Mouse (Mus musculus) limb, embryonic 13.5 days (tissue): ENCODE data around the gene Zan. TPM values are rescaled to one million over a fixed set of nuclear protein-coding genes. Genes with fewer than 3 reads are reported as not detected.
A peak's percentile ranks its signal among the peaks of the same experiment; 100 is the strongest.
"Not testable (repeated sequence)": the region's sequence is repeated elsewhere in the genome, so short reads cannot be mapped to it uniquely, and the experiment has no call there.

Experiments
- ATAC-seq: fragments of 200-750 bp; cut with Nextera tagmentation; 2 replicates; pipeline ENCODE4 v1.8.0; 2017; ENCODE audit warnings: low read depth, moderate number of reproducible peaks, moderate TSS enrichment; ENCODE audit not compliant: low FRiP score
- H3K27ac ChIP-seq: fragments of 300-500 bp; sonication (generic); 2 replicates; pipeline ENCODE4 v1.5.1; 2015; ENCODE audit warnings: inconsistent platforms, mild to moderate bottlenecking, moderate library complexity
- H3K27me3 ChIP-seq: fragments of 300-500 bp; sonication (generic); 2 replicates; pipeline ENCODE4 v1.6.1; 2015; ENCODE audit warnings: mild to moderate bottlenecking, inconsistent platforms
- H3K36me3 ChIP-seq: fragments of 300-500 bp; sonication (generic); 2 replicates; pipeline ENCODE4 v1.6.1; 2015; ENCODE audit warnings: inconsistent platforms, mild to moderate bottlenecking, moderate library complexity
- H3K4me1 ChIP-seq: fragments of 300-500 bp; sonication (generic); 2 replicates; pipeline ENCODE4 v1.6.1; 2015; ENCODE audit warnings: inconsistent platforms
- H3K4me2 ChIP-seq: fragments of 300-500 bp; sonication (generic); replicated peaks from 2 replicates; pipeline ENCODE4 v1.6.1; 2015; ENCODE audit warnings: inconsistent platforms, mild to moderate bottlenecking, moderate library complexity
- H3K4me3 ChIP-seq: fragments of 300-500 bp; sonication (generic); 2 replicates; pipeline ENCODE4 v1.5.1; 2015; ENCODE audit warnings: moderate library complexity, mild to moderate bottlenecking, inconsistent platforms
- H3K9ac ChIP-seq: fragments of 300-500 bp; sonication (generic); 2 replicates; pipeline ENCODE4 v1.6.1; 2015; ENCODE audit warnings: mild to moderate bottlenecking, inconsistent platforms
- H3K9me3 ChIP-seq: fragments of 300-500 bp; sonication (generic); 2 replicates; pipeline ENCODE4 v1.6.1; 2016; ENCODE audit warnings: inconsistent platforms
- WGBS: fragments of 180-500 bp; shearing (Covaris S2); methylation state at CpG from one replicate; pipeline ENCODE4 v1.1.7; 2015; 5-methylcytosine and 5-hydroxymethylcytosine counted together
- polyA plus RNA-seq: library from polyadenylated mRNA; unstranded; fragments of >200 nt; fragmentation: Nextera tagmentation; extraction: Ambion mirVana; gene quantifications from 2 replicates; pipeline ENCODE4 v1.2.1, GENCODE M21; 2015

Gene Zan
- polyA plus RNA-seq, 1 experiment from 2014 or later = 0.05 TPM

GRCm38 (mm10) chr5:137445536-137445935 lies 31.3 kb downstream of the Zan start:
- Histone ChIP-seq H3K27ac (no peak overlapping the region), H3K36me3 (no peaks in the 10 kb centered on the region), H3K4me1 (no peaks in the 10 kb centered on the region), H3K9ac (no peak overlapping the region), H3K4me3 (no peak overlapping the region), H3K27me3 (no peaks in the 10 kb centered on the region), H3K9me3 (no peaks in the 10 kb centered on the region), H3K4me2 (no peak overlapping the region)
- ATAC-seq = no peak

DNA sequence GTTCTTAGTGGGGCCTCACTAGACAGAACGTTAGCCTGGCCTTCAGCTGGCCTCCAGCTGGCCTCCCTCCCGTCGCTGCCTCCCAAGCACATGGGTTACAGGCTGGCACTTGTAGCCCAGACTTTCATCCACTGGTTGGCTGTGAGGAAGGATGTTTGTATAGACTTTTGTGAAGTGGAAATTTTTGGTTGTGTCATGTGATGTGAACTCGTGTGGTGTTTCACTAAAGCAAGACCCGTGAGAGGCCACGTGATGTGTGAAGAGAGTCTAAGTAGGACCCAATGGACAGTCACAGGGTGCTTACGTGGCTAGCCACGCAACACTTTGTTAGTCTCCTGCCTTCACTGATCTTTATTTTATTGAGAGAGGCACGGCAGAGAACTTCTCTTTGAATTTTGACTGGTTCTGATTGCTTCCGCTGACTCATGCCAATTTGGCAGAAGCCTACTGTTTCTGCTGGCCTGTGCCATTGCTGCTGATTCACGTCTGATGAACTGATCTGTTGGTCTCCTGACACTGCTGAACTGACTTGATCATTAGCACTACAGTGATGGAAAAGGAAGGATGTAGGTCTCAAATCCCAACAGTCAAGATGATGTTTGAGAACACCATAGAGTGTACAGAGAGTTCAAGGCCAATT lies 36.5 kb downstream of the Zan start:
- no peak overlapping the region for H3K4me3 ChIP-seq
- H3K27me3 ChIP-seq = no peaks in the 10 kb centered on the region
- H3K9ac ChIP-seq = no peak overlapping the region
- ATAC-seq = no peak
- no peaks in the 10 kb centered on the region for H3K9me3 ChIP-seq
- H3K4me1 ChIP-seq = no peaks in the 10 kb centered on the region
- no peaks in the 10 kb centered on the region for H3K36me3 ChIP-seq
- no peak overlapping the region for H3K27ac ChIP-seq
- H3K4me2 ChIP-seq = no peak overlapping the region
- WGBS = 86% methylated on average over 11 of the region's 11 CpGs

DNA sequence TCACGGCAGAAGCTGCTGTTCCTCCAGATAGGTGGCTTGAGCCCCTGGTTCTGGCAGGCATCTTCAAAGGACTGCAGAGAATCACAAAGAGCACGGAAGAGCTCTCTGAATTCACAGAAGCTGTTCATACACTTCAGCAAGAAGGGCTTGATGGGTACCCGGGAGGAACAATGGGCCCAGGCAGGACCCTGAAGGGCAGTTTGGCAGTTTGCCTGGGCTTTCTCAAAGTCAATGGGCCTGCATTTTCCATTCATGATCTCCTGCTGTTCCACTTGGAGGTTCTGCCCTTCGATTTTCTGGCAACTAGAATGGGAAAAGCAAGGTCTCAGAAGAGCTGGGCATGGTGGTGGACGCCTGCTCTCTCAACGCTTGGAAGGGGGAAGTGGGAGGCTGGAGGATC lies 43.0 kb downstream of the Zan start:
- H3K36me3 ChIP-seq = no peaks in the 10 kb centered on the region
- H3K27ac ChIP-seq = no peak overlapping the region
- WGBS = 68% methylated on average over 6 of the region's 6 CpGs
- H3K4me1 ChIP-seq = no peaks in the 10 kb centered on the region
- no peaks in the 10 kb centered on the region for H3K27me3 ChIP-seq
- ATAC-seq = no peak
- no peak overlapping the region for H3K4me3 ChIP-seq
- H3K4me2 ChIP-seq = no peak overlapping the region
- no peak overlapping the region for H3K9ac ChIP-seq
- no peaks in the 10 kb centered on the region for H3K9me3 ChIP-seq

GRCm38 (mm10) chr5:137430402-137430801 lies 46.5 kb downstream of the Zan start:
- not testable (repeated sequence) for H3K4me2 ChIP-seq, H3K27ac ChIP-seq, H3K27me3 ChIP-seq, H3K9me3 ChIP-seq, H3K4me1 ChIP-seq, ATAC-seq, H3K9ac ChIP-seq, H3K4me3 ChIP-seq, H3K36me3 ChIP-seq
- WGBS = 82% methylated on average over 4 of the region's 4 CpGs

DNA sequence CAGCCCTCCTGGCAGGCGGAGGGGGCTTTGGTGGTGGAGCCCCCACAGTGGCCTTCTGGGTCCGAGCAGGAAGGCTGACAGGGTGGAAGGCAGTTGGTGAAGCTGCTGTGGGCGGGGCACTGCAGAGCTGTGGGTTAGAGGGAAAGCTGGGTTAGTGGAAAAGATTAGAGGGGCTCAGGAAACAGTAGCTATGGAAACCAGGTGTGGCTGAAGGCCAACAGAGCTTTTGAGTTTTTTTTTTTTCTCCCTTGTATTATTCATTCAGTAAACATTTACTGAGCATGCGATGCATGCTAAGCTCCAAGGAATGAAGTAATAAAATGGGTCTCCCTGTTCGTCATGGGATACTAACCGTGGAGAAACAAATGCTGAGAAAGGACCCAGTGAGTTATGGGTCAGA lies 51.2 kb downstream of the Zan start:
- no peaks in the 10 kb centered on the region for H3K27me3 ChIP-seq
- H3K36me3 ChIP-seq = no peaks in the 10 kb centered on the region
- no peak overlapping the region for H3K9ac ChIP-seq
- 45% methylated on average over 6 of the region's 6 CpGs for WGBS
- H3K4me2 ChIP-seq = no peak overlapping the region
- H3K4me1 ChIP-seq = peaks cover 9% of the 10 kb centered on the region
- ATAC-seq = no peak
- no peaks in the 10 kb centered on the region for H3K9me3 ChIP-seq
- no peak overlapping the region for H3K4me3 ChIP-seq
- H3K27ac ChIP-seq = no peak overlapping the region

GRCm38 (mm10) chr5:137419841-137420240 lies 57.0 kb downstream of the Zan start:
- H3K9ac ChIP-seq = no peak overlapping the region
- H3K36me3 ChIP-seq = no peaks in the 10 kb centered on the region
- ATAC-seq = no peak; the same call in 1 of the 2 replicates
- H3K27me3 ChIP-seq = no peaks in the 10 kb centered on the region
- no peak overlapping the region for H3K27ac ChIP-seq
- no peaks in the 10 kb centered on the region for H3K4me1 ChIP-seq
- 83% methylated on average over 4 of the region's 4 CpGs for WGBS
- H3K9me3 ChIP-seq = no peaks in the 10 kb centered on the region
- no peak overlapping the region for H3K4me2 ChIP-seq
- no peak overlapping the region for H3K4me3 ChIP-seq

GRCm38 (mm10) chr5:137419105-137419504 lies 57.8 kb downstream of the Zan start:
- Histone ChIP-seq H3K4me1 (no peaks in the 10 kb centered on the region), H3K9me3 (no peaks in the 10 kb centered on the region), H3K9ac (no peak overlapping the region), H3K27me3 (no peaks in the 10 kb centered on the region), H3K27ac (no peak overlapping the region), H3K4me2 (no peak overlapping the region), H3K4me3 (no peak overlapping the region), H3K36me3 (no peaks in the 10 kb centered on the region)
- 55% methylated on average over 9 of the region's 9 CpGs for WGBS
- no peak for ATAC-seq

DNA sequence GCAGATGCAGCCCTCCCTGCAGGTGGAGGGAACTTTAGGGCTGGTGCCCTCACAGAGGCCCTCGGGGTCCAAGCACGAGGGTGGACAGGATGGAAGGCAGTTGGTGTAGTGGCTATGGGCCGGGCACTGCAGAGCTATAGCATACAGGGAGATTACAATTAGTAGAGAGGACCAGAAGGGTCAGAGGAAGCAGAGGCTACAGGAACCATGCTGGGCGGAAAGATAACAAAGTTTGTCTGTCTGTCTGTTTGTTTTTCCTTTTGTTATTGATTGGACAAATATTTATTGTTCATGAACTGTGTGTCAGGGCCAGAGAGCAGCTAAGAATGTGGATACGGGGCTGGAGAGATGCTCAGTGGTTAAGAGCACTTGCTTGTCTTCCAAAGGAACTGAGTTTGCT lies 62.6 kb downstream of the Zan start:
- no peak for ATAC-seq
- 55% methylated on average over 5 of the region's 5 CpGs for WGBS
- H3K4me2 ChIP-seq = no peak overlapping the region

DNA sequence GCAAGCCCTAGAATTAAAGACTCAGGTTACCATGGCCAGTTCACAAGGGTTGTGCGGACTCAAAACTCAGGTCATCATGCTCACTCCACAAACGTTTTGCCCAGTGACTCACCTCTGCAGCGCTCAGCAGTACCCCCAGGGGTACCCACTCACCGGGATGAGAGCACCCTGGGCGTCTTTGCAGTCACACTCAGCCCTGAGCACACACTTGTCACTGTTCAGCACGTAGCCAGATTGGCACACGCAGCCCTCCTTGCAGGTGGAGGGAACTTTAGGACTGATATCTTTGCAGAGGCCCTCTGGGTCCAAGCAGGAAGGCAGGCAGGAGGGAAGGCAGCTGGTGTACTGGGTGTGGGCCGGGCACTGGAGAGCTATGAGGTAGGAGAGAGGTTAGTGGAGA lies 65.6 kb downstream of the Zan start:
- H3K9ac ChIP-seq = 0 out of 2 replicates have a peak overlapping the region, but pooled peaks have one; percentile 19
- H3K27ac ChIP-seq = no peak overlapping the region
- no peaks in the 10 kb centered on the region for H3K36me3 ChIP-seq
- ATAC-seq = no peak
- no peaks in the 10 kb centered on the region for H3K9me3 ChIP-seq
- no peak overlapping the region for H3K4me3 ChIP-seq
- peaks cover 11% of the 10 kb centered on the region; the same call in 1 of the 2 replicates for H3K4me1 ChIP-seq
- WGBS = 65% methylated on average over 8 of the region's 8 CpGs
- no peak overlapping the region for H3K4me2 ChIP-seq
- no peaks in the 10 kb centered on the region for H3K27me3 ChIP-seq

More for the DNA sequence above, 62.6 kb downstream of the Zan start:
- H3K9me3 ChIP-seq = no peaks in the 10 kb centered on the region
- H3K9ac ChIP-seq = no peak overlapping the region
- no peak overlapping the region for H3K27ac ChIP-seq
- no peaks in the 10 kb centered on the region for H3K4me1 ChIP-seq
- no peaks in the 10 kb centered on the region for H3K36me3 ChIP-seq
- no peak overlapping the region for H3K4me3 ChIP-seq
- no peaks in the 10 kb centered on the region for H3K27me3 ChIP-seq

GRCm38 (mm10) chr5:137410549-137410948 lies 66.3 kb downstream of the Zan start:
- Histone ChIP-seq H3K9me3 (no peaks in the 10 kb centered on the region), H3K27ac (no peak overlapping the region), H3K9ac (no peak overlapping the region), H3K4me3 (no peak overlapping the region), H3K4me1 (peaks cover 11% of the 10 kb centered on the region; the same call in 1 of the 2 replicates), H3K27me3 (no peaks in the 10 kb centered on the region), H3K4me2 (no peak overlapping the region), H3K36me3 (no peaks in the 10 kb centered on the region)
- no peak for ATAC-seq
- WGBS = 92% methylated on average over 3 of the region's 3 CpGs

DNA sequence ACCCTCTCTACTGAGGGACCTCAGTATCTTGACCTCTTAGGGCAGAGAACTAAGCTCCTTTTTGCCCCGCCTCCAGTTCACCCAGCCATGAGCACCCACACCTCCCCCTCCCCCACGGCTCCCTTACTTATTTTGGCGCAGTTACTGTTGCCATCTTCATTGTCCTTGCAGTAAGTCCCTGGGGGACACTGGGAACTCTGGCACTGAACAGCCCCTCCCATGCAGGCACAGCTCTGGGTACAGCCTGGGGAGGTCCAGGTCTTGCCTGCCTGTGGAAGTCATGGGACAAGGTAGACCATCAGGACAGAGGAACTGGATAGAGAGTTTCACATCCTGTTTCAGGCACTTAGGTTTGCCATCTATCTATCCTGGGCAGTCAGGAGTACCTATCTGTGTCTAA lies 66.8 kb downstream of the Zan start:
- ATAC-seq = no peak
- WGBS = 75% methylated on average over 3 of the region's 3 CpGs

DNA sequence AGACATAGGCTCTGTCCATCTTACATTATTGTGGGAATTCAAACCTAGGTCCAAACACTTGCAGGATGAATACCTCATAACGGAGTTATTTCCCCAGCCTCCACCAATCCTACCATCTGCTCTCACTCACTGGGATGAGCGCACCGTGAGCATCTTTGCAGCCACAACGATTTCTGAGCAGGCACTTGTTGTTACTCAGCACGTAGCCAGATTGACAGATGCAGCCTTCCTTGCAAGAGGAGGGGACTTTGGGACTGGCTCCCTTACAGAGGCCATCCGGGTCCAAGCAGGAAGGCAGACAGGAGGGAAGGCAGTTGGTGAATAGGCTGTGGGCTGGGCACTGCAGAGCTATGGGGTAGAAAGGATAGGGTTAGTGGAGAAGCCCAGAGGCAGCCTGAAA lies 67.4 kb downstream of the Zan start:
- no peak overlapping the region for H3K4me2 ChIP-seq
- no peak overlapping the region for H3K9ac ChIP-seq
- H3K27me3 ChIP-seq = no peaks in the 10 kb centered on the region
- no peak for ATAC-seq
- no peaks in the 10 kb centered on the region for H3K36me3 ChIP-seq
- no peak overlapping the region for H3K27ac ChIP-seq
- peaks cover 11% of the 10 kb centered on the region; the same call in 1 of the 2 replicates for H3K4me1 ChIP-seq
- H3K9me3 ChIP-seq = no peaks in the 10 kb centered on the region
- 76% methylated on average over 6 of the region's 6 CpGs for WGBS
- H3K4me3 ChIP-seq = no peak overlapping the region

More for the DNA sequence above, 66.8 kb downstream of the Zan start:
- no peaks in the 10 kb centered on the region for H3K27me3 ChIP-seq
- H3K27ac ChIP-seq = no peak overlapping the region
- peaks cover 11% of the 10 kb centered on the region; the same call in 1 of the 2 replicates for H3K4me1 ChIP-seq
- H3K36me3 ChIP-seq = no peaks in the 10 kb centered on the region
- H3K9me3 ChIP-seq = no peaks in the 10 kb centered on the region
- H3K4me3 ChIP-seq = no peak overlapping the region
- H3K4me2 ChIP-seq = no peak overlapping the region
- no peak overlapping the region for H3K9ac ChIP-seq

DNA sequence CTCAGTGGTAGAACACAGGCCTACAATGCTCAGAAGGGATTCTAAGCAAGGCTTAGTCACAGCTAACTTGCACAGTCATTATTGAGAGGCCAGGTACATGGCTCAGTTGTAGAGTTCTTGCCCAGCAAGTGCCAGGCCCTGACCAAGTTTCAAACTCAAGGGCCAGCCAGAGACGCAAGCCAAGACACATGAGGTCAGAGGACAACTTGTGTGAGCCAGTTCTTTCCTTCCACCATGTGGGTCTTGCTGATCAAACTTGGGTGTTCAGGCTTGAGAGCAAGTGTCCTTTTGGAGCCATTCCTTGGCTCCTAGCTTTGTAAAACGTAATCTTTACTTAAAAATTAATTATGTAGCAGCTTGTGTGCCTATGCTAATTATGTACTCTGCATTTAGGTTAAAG lies 72.8 kb downstream of the Zan start:
- WGBS = 74% methylated on average over 2 of the region's 2 CpGs
- Histone ChIP-seq H3K4me3 (no peak overlapping the region), H3K27ac (no peak overlapping the region), H3K4me1 (peaks cover 11% of the 10 kb centered on the region; the same call in 1 of the 2 replicates), H3K9ac (no peak overlapping the region), H3K9me3 (no peaks in the 10 kb centered on the region), H3K4me2 (no peak overlapping the region), H3K36me3 (no peaks in the 10 kb centered on the region), H3K27me3 (no peaks in the 10 kb centered on the region)
- no peak for ATAC-seq
